Mouse (Mus musculus): ENCODE data around the gene Casq2.

DNA sequence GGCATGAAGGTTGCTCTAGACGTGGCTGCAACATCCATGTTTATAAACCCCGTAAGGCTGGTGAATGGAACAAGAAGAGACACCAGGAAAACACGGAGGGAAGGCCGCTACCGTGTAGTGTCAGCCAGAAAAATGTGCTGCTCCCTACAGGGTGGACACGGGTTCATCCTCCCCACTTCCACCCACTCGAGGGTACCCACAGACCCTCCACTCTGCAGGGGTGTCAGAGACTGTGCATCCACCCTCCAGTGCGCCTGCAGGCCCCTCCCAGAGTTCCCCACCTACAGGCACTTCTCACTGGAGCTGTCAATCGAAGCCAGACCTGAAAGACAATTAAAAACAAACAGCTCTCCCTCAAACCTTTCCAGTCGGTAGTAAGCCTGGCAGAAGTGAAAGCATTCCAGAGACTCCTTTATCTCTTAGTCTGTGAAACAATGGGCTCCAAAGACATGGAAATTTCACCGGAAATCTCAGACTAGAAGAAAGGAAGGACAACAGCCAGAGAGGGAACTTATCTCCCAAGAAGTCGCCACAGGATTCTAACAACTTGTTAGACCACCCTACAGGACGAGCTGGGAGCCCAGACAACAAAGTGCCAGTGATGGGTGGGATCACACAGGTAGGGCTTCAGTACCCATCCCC is 2.5 kb upstream of the Casq2 start:
- TF ChIP-seq CTCF (IDR thresholded peaks at IDR 0.05; ENCODE audit: low read depth) (no peak), EP300 (IDR thresholded peaks at IDR 0.05; ENCODE audit: low read depth) (no peak)

All from liver, postnatal 0 days (tissue).